Mouse (Mus musculus) lung, adult 2 months (tissue): ENCODE data around the gene Kcne1.

Source experiments
- CTCF ChIP-seq: fragments of 200-500 bp; IDR thresholded peaks from 2 replicates; pipeline ENCODE4 v1.5.1; 2011; ENCODE audit warnings: mild to moderate bottlenecking, low read length, control low read depth; ENCODE audit not compliant: insufficient read depth
- POLR2A ChIP-seq: fragments of 200-500 bp; IDR thresholded peaks from 2 replicates; pipeline ENCODE4 v1.6.1; 2011; ENCODE audit warnings: low read depth, mild to moderate bottlenecking, control low read depth, low read length, borderline replicate concordance; ENCODE audit errors: extremely low read depth

DNA sequence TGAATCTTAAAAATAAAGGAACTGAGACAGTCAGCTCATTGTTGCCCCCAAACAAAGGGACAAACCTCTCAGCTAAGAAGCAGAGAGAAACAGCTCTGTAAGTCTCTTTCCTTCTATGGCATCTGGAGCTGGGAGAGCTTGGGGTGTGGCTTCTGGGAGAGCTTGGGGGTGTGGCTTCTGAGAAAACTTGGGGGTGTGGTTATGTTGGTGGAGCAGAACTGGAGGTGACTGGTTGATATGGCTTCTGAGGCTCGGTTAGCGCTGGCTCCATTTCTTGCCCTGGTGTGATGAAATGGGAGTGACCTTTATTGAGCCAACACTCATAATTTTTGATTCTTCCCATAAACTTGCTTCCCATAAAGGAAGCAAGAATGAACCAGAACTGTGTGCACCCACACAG is 10.0 kb upstream of the Kcne1 start:
- TF ChIP-seq POLR2A (no peak), CTCF (no peak)
